Mouse (Mus musculus) embryonic facial prominence, embryonic 15.5 days (tissue): ENCODE results near the gene Rimklb. TPM values are rescaled to one million over a fixed set of nuclear protein-coding genes. Genes with fewer than 3 reads are reported as not detected.
A peak's percentile ranks its signal among the peaks of the same experiment; 100 is the strongest.

Source experiments
- ATAC-seq: fragments of 200-750 bp; cut with Nextera tagmentation; 2 replicates; pipeline ENCODE4 v1.8.0; 2017; ENCODE audit warnings: low read depth, moderate TSS enrichment; ENCODE audit not compliant: insufficient number of reproducible peaks, low FRiP score, low TSS enrichment
- H3K27ac ChIP-seq: fragments of 300-500 bp; sonication (generic); replicated peaks from 2 replicates; pipeline ENCODE4 v1.5.1; 2015; ENCODE audit warnings: mild to moderate bottlenecking, inconsistent platforms
- H3K27me3 ChIP-seq: fragments of 300-500 bp; sonication (generic); 2 replicates; pipeline ENCODE4 v1.6.1; 2015; ENCODE audit warnings: inconsistent platforms
- H3K36me3 ChIP-seq: fragments of 300-500 bp; sonication (generic); 2 replicates; pipeline ENCODE4 v1.6.1; 2015; ENCODE audit warnings: mild to moderate bottlenecking, inconsistent platforms
- H3K4me1 ChIP-seq: fragments of 300-500 bp; sonication (generic); 2 replicates; pipeline ENCODE4 v1.6.1; 2015; ENCODE audit warnings: inconsistent platforms
- H3K4me2 ChIP-seq: fragments of 300-500 bp; sonication (generic); replicated peaks from 2 replicates; pipeline ENCODE4 v1.6.1; 2015; ENCODE audit warnings: mild to moderate bottlenecking, inconsistent platforms
- H3K4me3 ChIP-seq: fragments of 300-500 bp; sonication (generic); replicated peaks from 2 replicates; pipeline ENCODE4 v1.5.1; 2015; ENCODE audit warnings: mild to moderate bottlenecking, inconsistent platforms
- H3K9ac ChIP-seq: fragments of 300-500 bp; sonication (generic); 2 replicates; pipeline ENCODE4 v1.6.1; 2015; ENCODE audit warnings: inconsistent platforms
- H3K9me3 ChIP-seq: fragments of 300-500 bp; sonication (generic); replicated peaks from 2 replicates; pipeline ENCODE4 v1.6.1; 2016; ENCODE audit warnings: inconsistent platforms
- WGBS: fragments of 180-500 bp; shearing (Covaris S2); methylation state at CpG from one replicate; pipeline ENCODE4 v1.1.7; 2015; 5-methylcytosine and 5-hydroxymethylcytosine counted together
- polyA plus RNA-seq: library from polyadenylated mRNA; unstranded; fragments of >200 nt; fragmentation: Nextera tagmentation; extraction: Ambion mirVana; gene quantifications from 2 replicates; pipeline ENCODE4 v1.2.1, GENCODE M21; 2015

Gene Rimklb
- polyA plus RNA-seq, 1 experiment from 2014 or later, result 11.3 TPM

GRCm38 (mm10) chr6:122469030-122469640, 29.4 kb downstream of the Rimklb start:
- H3K4me1 ChIP-seq, result no peaks in the 10 kb centered on the region
- H3K36me3 ChIP-seq, result no peaks in the 10 kb centered on the region
- H3K27ac ChIP-seq, result no peak overlapping the region
- no peaks in the 10 kb centered on the region for H3K9me3 ChIP-seq
- 89% methylated on average over 15 of the region's 15 CpGs for WGBS
- H3K9ac ChIP-seq, result no peak overlapping the region
- H3K27me3 ChIP-seq, result no peaks in the 10 kb centered on the region
- H3K4me3 ChIP-seq, result no peak overlapping the region
- no peak for ATAC-seq
- no peak overlapping the region for H3K4me2 ChIP-seq

- Histone ChIP-seq H3K4me2 (no peak overlapping the region), H3K9me3 (no peaks in the 10 kb centered on the region), H3K27me3 (no peaks in the 10 kb centered on the region), H3K27ac (no peak overlapping the region), H3K9ac (no peak overlapping the region), H3K4me1 (no peaks in the 10 kb centered on the region), H3K36me3 (peaks cover 5% of the 10 kb centered on the region; the same call in 1 of the 2 replicates), H3K4me3 (no peak overlapping the region)
- ATAC-seq, result no peak
- WGBS, result 94% methylated on average over 3 of the region's 3 CpGs
These were observed 32.4 kb downstream of the Rimklb start for GRCm38 (mm10) chr6:122466092-122466713.

DNA sequence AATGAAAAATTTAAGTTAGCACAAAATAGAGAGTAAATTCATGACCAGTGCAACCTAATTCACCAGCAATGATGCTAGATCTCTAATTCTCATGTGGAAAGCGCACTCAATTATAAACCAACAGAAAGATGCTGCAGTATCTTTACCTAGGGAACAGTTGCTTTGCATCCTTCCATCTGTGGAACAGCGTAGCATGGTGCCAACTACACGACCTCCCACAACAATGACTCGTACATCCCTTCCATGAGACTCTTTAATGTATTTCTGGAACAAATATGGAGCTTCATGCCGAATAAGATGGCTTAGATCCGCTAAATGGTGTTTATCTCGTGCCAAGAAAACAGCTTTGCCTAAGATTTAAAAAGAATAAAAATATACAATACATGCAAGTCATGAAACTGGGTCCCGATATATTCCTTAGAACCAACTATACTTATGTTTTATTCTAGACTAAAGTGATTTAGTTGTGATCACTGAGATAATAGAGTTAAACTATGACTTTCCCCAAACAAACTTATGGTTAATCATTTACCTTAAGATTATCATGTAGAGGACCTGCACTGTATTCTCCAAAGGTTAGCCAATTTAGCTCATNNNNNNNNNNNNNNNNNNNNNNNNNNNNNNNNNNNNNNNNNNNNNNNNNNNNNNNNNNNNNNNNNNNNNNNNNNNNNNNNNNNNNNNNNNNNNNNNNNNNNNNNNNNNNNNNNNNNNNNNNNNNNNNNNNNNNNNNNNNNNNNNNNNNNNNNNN, 39.4 kb downstream of the Rimklb start:
- no peak for ATAC-seq
- Histone ChIP-seq H3K4me1 (no peaks in the 10 kb centered on the region), H3K27me3 (no peaks in the 10 kb centered on the region)

GRCm38 (mm10) chr6:122447848-122448247, 50.7 kb downstream of the Rimklb start:
- no peaks in the 10 kb centered on the region for H3K27me3 ChIP-seq
- no peak overlapping the region for H3K9ac ChIP-seq
- H3K4me2 ChIP-seq, result no peak overlapping the region
- no peaks in the 10 kb centered on the region for H3K9me3 ChIP-seq
- no peak for ATAC-seq
- no peaks in the 10 kb centered on the region for H3K4me1 ChIP-seq
- no peak overlapping the region for H3K4me3 ChIP-seq
- WGBS, result 64% methylated on average over 7 of the region's 7 CpGs
- no peak overlapping the region for H3K27ac ChIP-seq
- H3K36me3 ChIP-seq, result no peaks in the 10 kb centered on the region

More for the DNA sequence above, 39.4 kb downstream of the Rimklb start:
- Histone ChIP-seq H3K9me3 (no peaks in the 10 kb centered on the region), H3K27ac (no peak overlapping the region), H3K36me3 (peaks cover 9% of the 10 kb centered on the region; the same call in 1 of the 2 replicates), H3K9ac (no peak overlapping the region), H3K4me2 (no peak overlapping the region), H3K4me3 (no peak overlapping the region)
- WGBS, result 87% methylated on average over 8 of the region's 8 CpGs

DNA sequence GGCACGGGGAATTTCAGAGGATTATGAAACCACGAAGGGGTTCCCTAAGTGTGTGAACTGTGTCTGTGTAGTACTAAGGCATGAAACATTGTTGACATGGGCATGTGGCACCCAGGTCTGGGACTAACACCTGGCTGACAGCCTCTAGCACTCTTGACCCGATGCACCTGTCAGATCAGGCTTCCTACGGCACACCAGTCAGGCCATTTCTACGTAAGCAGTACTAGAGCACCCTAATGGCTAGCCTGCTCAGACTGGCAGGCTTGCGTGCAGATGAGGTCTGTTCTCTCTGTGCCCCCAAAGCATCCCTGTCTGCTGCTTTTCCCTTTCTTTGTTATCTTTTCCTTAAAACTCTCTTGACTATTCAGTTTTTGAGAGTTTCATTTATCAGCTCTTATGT, 53.3 kb downstream of the Rimklb start:
- Histone ChIP-seq H3K9me3 (no peaks in the 10 kb centered on the region), H3K4me1 (no peaks in the 10 kb centered on the region), H3K4me2 (no peak overlapping the region), H3K36me3 (no peaks in the 10 kb centered on the region), H3K27me3 (no peaks in the 10 kb centered on the region), H3K27ac (no peak overlapping the region), H3K9ac (no peak overlapping the region), H3K4me3 (no peak overlapping the region)
- 74% methylated on average over 6 of the region's 6 CpGs for WGBS
- ATAC-seq, result no peak

DNA sequence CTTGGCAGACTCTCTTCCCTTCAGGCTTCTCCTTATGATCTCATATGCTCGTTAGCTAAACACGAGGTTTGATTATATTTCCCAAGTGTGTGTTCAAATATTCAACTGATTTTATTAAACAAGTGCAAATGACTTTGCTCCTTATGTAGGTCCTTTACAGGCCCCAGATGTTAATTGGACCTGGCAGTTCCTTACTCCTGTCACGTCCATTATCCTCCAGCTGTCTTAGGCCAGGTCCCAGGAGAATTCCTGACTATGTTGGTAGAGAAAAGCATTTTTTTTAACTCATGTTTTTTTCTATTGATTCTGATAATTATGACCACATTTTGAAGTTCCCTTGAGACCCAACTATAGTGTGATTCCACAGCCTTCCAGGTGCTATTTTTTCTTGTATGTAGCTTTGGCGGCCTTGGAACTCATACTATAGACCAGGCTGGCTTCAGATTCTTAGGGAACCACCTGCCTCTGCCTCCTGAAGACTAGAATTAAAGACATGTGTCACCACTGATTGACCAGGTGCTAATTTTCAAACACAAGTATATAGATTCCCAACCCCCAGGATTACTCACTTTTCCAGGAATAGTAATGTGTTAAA, 57.8 kb downstream of the Rimklb start:
- WGBS, result 45% methylated on average over 4 of the region's 4 CpGs
- no peaks in the 10 kb centered on the region for H3K4me1 ChIP-seq
- H3K9me3 ChIP-seq, result no peaks in the 10 kb centered on the region
- no peak overlapping the region for H3K9ac ChIP-seq
- H3K27me3 ChIP-seq, result no peaks in the 10 kb centered on the region
- H3K4me2 ChIP-seq, result no peak overlapping the region
- no peak overlapping the region for H3K4me3 ChIP-seq
- ATAC-seq, result no peak; the same call in 1 of the 2 replicates
- H3K27ac ChIP-seq, result no peak overlapping the region
- H3K36me3 ChIP-seq, result no peaks in the 10 kb centered on the region

DNA sequence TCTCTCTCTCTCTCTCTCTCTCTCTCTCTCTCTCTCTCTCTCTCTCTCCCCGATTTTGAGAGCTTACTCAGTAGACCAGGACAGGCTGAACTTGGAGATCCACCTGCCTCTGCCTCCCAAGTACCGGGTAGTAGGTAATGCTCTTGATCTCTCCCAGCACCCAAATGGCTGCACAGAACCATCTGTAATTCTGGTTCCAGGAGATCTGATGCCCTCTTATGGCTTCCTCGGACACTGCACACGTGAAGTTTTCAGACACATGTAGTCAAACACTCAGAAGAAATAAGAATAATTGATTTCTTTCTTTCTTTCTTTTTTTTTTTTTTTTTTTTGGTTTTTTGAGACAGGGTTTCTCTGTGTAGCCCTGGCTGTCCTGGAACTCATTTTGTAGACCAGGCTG, 59.3 kb downstream of the Rimklb start:
- Histone ChIP-seq H3K36me3 (no peaks in the 10 kb centered on the region), H3K4me2 (no peak overlapping the region), H3K27me3 (no peaks in the 10 kb centered on the region), H3K9ac (no peak overlapping the region), H3K4me1 (no peaks in the 10 kb centered on the region), H3K9me3 (no peaks in the 10 kb centered on the region), H3K4me3 (no peak overlapping the region), H3K27ac (no peak overlapping the region)
- 77% methylated on average over 4 of the region's 4 CpGs for WGBS
- ATAC-seq, result no peak

DNA sequence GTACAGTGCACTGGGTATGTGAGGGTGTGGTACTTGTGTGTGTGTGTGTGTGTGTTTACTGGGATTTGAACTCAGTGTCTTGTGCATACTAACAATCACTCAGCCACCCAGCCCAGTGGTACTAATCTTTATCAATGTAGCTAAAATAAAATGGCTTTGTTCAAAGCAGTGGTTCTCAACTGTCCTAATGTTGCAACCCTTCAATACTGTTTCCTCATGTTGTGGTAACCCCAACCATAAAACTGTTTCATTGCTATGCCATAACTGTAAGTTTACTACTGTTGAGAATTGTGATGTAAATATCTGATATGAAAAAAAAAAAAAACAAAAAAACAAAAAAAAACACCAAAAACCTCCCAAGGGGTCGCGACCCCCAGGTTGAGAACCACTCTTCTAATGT, 63.3 kb downstream of the Rimklb start:
- ATAC-seq, result no peak
- 90% methylated on average over 2 of the region's 2 CpGs for WGBS

GRCm38 (mm10) chr6:122427456-122427855, 71.1 kb downstream of the Rimklb start:
- 86% methylated on average over 7 of the region's 7 CpGs for WGBS

More for the DNA sequence above, 63.3 kb downstream of the Rimklb start:
- no peak overlapping the region for H3K9ac ChIP-seq
- no peak overlapping the region for H3K4me2 ChIP-seq
- H3K4me1 ChIP-seq, result no peaks in the 10 kb centered on the region
- H3K36me3 ChIP-seq, result no peaks in the 10 kb centered on the region
- H3K27me3 ChIP-seq, result no peaks in the 10 kb centered on the region
- H3K27ac ChIP-seq, result no peak overlapping the region
- no peak overlapping the region for H3K4me3 ChIP-seq
- H3K9me3 ChIP-seq, result no peaks in the 10 kb centered on the region

DNA sequence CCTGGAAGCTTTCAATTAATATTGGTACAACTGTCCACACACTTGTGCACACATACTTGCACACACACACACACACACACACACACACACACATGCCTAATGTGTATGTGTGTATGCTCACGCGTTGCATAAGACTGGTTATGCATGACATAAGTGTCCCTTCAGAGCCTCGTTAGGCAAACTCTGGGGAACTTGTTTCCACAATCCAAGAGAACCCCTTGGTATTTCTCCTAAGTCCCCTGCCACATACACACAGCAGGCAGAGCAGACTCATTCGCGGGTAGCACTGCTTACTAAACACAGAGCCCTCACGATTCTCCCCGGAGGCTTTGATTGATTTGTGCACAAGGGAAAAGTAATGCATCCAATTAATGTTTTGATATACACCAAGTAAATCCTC, 81.5 kb downstream of the Rimklb start:
- no peaks in the 10 kb centered on the region for H3K36me3 ChIP-seq
- ATAC-seq, result peak; percentile 39; the same call in 1 of the 2 replicates
- no peak overlapping the region for H3K4me2 ChIP-seq
- no peaks in the 10 kb centered on the region for H3K9me3 ChIP-seq
- 0 out of 2 replicates have a peak, but pooled peaks cover 4% of the 10 kb centered on the region for H3K4me1 ChIP-seq
- WGBS, result 45% methylated on average over 7 of the region's 7 CpGs
- H3K27me3 ChIP-seq, result no peaks in the 10 kb centered on the region
- no peak overlapping the region for H3K4me3 ChIP-seq
- no peak overlapping the region for H3K9ac ChIP-seq
- H3K27ac ChIP-seq, result no peak overlapping the region

More at GRCm38 (mm10) chr6:122427456-122427855, 71.1 kb downstream of the Rimklb start:
- no peak for ATAC-seq
- Histone ChIP-seq H3K27ac (no peak overlapping the region), H3K4me2 (no peak overlapping the region), H3K4me1 (no peaks in the 10 kb centered on the region), H3K4me3 (no peak overlapping the region), H3K27me3 (no peaks in the 10 kb centered on the region), H3K9ac (no peak overlapping the region), H3K36me3 (no peaks in the 10 kb centered on the region), H3K9me3 (no peaks in the 10 kb centered on the region)

- no peak for ATAC-seq
- no peak overlapping the region for H3K4me2 ChIP-seq
- no peak overlapping the region for H3K4me3 ChIP-seq
- H3K36me3 ChIP-seq, result no peaks in the 10 kb centered on the region
- 0 out of 2 replicates have a peak, but pooled peaks cover 4% of the 10 kb centered on the region for H3K4me1 ChIP-seq
- no peaks in the 10 kb centered on the region for H3K27me3 ChIP-seq
- no peaks in the 10 kb centered on the region for H3K9me3 ChIP-seq
- no peak overlapping the region for H3K27ac ChIP-seq
- H3K9ac ChIP-seq, result no peak overlapping the region
- WGBS, result 32% methylated on average over 4 of the region's 4 CpGs
These were observed 82.2 kb downstream of the Rimklb start for GRCm38 (mm10) chr6:122416347-122416746.
